Mouse (Mus musculus) lung, postnatal 14 days (tissue): Measurements from ENCODE around the gene Adamts17.

ENCODE experiments used
- DNase-seq: peaks from one replicate; pipeline ENCODE4 v3.0.0; 2021

Gene Adamts17

GRCm38 (mm10) chr7:66935041-66935440 lies 95.5 kb downstream of the Adamts17 start:
- DNase-seq, result no peak

DNA sequence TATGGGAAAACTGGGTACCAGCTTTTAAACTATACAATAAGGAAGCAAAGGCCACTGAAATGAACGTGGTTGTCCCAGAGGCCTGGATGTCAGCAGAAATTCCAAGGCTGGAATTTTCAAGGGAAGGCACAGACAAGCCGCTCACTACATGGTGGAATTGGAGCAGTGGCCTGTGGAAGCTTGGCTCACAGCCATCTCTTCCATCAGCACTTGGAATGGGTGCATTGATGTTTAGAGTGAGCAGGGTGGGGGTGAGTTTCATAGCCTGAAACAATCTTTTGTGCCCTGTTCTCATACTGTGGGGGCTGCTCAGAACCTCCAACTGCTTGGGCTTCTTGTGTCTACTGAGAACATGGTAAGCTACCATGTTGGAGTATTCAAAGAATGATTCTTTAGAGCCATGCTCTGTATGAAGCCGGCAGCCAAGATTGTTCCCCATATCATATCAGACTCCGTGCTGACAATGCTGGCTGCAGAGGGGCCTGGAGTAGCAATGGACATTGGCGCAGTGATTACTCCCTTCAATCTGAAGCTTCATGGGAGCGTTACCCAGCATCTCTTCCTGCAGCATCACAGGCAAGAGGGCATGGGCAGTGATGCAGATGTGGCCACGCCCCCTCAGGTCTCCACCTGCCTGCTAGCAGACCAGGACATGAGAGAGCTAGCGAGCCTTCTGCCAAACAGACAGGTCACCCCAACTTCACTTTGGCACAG lies 96.7 kb downstream of the Adamts17 start:
- peak; percentile 46 for DNase-seq

DNA sequence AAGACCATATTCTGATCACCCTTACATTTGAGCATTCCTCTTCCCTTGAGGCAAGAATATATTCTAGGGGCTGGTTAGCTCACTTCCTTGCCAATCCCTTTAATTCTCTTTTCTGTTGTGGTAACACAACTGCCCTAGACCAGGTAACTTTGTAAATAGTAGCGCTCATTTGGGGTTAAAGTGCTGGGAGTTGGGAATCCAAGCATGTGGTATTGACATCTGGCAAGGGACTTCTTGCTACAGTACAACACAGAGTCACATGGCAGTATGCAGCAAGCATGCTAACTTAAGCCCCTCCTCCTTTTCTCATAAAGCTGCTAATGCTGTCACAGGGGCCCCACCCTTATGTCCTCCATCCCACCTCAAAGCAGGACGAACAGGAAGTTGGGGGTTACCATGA lies 97.4 kb downstream of the Adamts17 start:
- no peak for DNase-seq

GRCm38 (mm10) chr7:66938988-66939783 lies 99.7 kb downstream of the Adamts17 start:
- DNase-seq, result no peak

DNA sequence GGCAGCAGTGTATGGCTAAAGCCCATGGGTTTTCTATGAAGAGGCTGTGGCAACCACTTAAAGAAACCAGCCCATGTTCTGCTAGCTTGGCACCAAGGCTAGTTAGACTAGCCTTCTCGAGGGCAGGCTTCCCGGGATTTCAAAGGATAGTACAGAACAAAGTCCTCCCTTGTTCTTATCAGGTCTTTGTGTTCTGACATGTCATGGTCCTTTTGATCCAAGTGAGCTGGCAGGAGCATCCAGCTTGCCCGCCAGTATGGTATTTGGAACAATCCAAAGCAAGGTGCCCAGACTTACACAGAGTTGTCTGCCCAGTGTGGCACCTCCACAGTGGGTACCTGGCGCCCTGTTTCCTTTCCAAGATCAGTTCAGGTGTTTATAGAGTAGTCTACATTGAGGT lies 101.2 kb downstream of the Adamts17 start:
- no peak for DNase-seq

GRCm38 (mm10) chr7:66949006-66949405 lies 109.5 kb downstream of the Adamts17 start:
- DNase-seq, result no peak

- no peak for DNase-seq
Observed at GRCm38 (mm10) chr7:66952921-66953320, 113.4 kb downstream of the Adamts17 start.

GRCm38 (mm10) chr7:66954073-66954472 lies 114.5 kb downstream of the Adamts17 start:
- DNase-seq, result no peak

- DNase-seq, result no peak
Observed at GRCm38 (mm10) chr7:66954723-66955122, 115.2 kb downstream of the Adamts17 start.

DNA sequence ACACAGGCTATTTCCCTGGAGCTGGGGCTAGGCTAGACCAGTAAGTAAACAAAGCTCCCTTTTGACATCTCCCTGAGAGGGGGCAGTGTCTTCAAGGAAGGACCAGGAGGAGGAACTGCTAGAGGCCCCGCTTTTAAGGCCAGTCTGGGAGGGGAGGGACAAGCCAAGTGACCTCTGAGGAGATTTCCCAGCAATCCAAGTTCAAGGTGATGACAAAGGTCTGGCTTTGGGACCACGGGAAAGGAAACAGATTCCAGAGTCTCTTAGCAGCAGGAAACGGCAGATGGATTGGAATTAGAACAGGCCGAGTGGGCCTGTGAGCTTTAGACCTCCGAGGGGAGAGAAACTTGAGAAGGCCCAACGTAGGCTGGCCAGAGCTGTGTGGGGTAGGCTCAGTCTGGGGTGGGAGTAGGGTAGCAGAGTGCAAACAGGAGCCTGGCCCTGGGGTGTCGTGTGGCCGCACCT lies 116.0 kb downstream of the Adamts17 start:
- DNase-seq, result no peak

DNA sequence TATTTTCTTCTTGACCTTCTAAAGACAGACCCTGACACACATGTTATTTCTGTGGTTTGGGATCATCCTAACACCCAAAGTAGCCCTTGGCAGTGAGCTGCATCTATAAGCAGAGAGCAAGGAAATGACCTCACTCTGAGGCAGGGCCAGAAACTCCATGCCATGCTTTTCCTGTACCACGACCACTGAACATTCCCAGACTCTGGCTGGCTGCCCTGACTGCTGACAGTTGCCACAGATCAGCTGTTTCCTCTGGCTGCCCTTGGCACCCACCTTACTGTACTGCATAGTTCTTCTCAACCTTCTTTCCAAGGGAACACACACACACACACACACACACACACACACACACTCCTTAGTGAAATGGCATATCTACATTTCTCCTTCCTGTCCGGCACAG lies 116.4 kb downstream of the Adamts17 start:
- DNase-seq, result peak; percentile 79

DNA sequence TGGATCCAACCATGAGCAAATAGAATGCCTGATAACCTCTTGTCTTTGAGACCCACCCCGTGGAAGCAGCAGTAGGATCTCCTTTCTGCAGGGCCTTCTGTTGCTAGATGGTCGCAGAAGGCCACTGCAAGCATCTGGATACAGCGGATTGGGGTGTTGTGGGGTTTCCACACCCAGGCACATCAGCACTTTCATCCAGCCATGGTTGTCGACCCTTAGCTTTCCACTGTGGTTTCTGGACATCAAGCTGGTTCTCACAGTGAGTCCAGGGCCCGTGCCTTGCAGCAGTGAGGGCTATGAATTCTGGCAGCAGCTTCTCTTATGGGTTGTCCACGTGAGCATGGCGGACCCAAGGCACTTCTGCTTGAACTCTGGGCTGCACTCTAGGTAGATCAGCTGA lies 118.2 kb downstream of the Adamts17 start:
- DNase-seq, result no peak

- DNase-seq, result peak; percentile 43
Observed at GRCm38 (mm10) chr7:66960246-66961033, 120.9 kb downstream of the Adamts17 start.

DNA sequence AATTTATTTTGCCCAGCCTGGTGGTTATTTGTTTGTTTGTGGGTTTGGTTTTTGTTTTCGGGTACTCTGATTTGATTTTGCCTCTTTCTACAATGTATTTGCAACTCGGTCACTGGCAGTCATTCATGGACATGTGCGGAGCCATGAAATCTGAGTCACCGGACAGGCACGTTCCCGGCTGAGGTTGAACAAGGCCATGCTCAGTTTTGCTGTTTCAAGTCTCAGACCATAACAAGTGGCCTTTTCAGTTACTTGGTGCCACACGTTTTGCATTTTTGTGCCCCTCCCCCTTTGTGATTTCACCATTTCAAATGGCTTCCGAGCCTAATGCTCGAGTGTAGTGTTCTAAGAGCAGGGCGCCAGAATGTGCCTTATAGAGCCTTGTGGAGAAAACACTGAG lies 123.2 kb downstream of the Adamts17 start:
- DNase-seq, result peak; percentile 44

DNA sequence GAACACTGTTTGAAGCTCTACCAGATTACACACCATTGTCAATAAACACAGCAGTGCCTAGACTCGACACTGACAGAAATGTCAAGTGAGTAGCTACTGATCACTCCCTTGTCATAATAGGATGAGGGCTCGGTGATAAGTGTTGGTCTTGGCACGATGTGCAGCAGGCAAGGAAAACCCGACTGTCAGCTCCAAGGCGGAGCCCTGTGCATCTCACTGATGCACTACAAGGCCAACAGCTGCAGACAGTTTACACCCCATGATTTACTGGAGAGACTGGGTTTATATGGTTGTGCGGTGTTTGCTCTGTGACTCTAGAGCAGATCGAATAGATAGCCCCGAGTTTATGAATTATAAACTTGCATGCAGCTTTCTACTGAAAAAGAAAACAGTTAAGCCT lies 124.0 kb downstream of the Adamts17 start:
- DNase-seq, result no peak

DNA sequence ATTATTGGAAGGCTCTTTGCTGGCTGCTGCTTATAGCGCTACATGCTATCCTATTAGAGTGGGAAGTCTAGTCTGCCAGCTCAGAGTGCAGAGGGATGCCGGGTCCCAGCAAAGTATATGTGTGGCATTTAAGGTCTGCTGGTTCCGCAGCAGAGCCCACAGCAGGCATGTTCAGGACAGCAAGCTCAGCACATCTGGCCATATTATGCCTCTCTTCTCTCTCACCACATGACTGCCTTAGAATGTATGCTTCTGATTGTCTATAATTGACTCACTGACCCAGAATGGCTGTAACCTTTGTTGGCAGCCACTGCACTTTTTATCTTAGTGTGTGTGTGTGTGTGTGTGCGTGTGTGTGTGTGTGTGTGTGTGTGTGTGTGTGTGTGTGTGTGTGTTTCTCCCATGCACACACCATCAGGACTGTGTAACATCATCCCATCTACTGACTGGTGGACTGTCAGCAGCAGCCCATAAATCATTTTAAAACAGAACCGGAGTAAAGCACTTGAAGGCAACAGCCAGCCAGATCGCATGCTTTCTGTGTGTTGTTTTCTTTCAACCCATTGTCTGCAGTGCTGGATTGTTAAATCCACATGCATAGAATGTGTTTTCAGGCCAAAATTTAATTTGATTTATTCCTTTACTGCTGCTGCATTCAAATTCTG lies 127.1 kb downstream of the Adamts17 start:
- DNase-seq, result no peak

DNA sequence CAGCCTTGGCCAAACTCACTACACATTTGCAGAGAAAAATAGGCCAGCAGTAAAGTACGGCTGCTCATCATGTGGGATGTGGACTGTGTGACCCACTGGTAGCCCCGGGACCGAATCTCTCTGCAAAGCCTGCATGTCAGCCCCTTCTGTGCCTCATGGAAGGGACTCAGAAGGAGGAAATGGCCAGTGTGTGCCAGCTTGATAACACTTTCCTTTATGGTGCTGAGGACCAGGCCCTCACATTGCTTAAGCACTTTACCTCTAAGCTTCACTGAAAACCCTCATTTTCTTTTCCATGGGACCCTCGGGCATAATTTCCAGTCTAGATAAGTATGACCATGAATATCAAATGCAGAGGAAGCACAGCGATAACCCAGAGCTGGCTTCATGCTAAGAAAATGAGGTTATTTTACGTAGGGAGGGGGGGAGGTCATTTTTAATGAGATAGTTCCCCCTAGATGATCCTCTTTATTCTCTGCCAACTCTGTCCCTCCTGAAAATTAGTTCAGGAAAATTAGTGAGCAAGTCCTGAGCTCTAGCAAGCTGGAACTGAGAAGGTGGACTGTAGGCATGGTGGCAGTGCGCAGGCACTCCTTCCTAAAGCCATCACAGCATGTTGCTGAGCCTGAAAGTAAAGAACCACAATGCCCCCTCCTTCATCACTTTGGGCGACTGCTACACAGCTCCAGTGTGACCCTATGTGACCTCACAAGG lies 127.8 kb downstream of the Adamts17 start:
- DNase-seq, result no peak

DNA sequence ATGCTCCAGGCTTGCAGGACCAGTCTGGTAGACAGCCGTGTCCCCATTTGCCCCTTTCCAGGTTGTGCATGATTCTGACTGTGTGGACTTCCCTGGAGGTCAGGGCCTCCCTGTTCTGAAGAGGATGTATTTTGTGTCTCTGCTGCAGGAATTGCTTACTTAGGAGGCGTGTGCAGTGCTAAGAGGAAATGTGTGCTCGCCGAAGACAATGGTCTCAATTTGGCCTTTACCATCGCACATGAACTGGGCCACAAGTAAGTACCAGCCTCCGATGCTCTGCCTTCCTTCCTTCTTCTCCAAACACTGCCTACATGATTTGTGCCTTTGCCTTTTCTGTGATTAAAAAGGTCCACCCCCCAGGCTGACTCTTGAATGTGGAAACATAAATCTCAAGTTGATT lies 129.1 kb downstream of the Adamts17 start:
- DNase-seq, result no peak

DNA sequence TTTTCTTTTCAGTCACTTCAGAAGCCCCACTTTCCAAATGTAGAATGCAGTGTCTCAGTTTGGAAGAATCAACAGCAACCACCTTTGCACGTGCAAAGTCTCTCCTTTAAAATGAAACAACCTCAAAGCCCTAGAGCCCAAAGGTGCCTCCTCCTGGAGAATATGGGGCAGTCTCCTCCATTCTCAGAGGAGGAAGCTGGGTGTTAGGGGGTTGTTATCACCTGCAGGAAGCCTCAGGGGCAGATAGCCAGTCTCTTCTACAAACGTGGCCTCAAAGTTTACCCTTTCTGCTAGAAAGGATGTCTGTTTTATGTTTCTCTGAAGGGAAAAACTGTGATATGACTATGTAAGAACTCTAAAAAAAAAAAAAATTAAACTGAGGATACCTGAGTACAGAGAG lies 129.7 kb downstream of the Adamts17 start:
- no peak for DNase-seq

DNA sequence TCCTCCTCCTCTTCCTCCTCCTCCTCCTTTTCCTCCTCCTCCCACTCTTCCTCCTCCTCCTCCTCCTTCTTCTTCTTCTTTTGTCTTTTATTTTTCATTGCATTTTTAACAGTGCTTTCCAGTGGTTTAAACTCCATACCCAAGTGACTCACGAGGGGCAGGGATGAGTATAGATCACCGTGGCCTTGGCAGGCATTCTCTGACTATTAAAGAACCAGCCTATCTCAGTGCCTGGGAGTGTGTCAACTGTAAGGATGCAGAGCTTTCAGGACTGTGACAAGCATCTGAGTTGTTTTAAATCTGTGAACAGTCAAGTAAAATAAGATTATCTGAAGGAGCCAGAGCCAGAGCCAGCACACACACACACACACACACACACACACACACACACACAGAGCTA lies 130.7 kb downstream of the Adamts17 start:
- no peak for DNase-seq

GRCm38 (mm10) chr7:66970974-66971373 lies 131.4 kb downstream of the Adamts17 start:
- DNase-seq, result no peak

GRCm38 (mm10) chr7:66974859-66975258 lies 135.3 kb downstream of the Adamts17 start:
- DNase-seq, result no peak
